Mouse (Mus musculus) forebrain, embryonic 15.5 days (tissue): ENCODE results near the gene Tekt3. TPM values are rescaled to one million over a fixed set of nuclear protein-coding genes. Genes with fewer than 3 reads are reported as not detected.
A peak's percentile ranks its signal among the peaks of the same experiment; 100 is the strongest.

ENCODE experiments used
- ATAC-seq: fragments of 200-750 bp; cut with Nextera tagmentation; replicated peaks from 2 replicates; pipeline ENCODE4 v1.8.0; 2017; ENCODE audit warnings: mild to moderate bottlenecking, moderate TSS enrichment, moderate library complexity
- H3K27ac ChIP-seq: fragments of 300-500 bp; sonication (generic); replicated peaks from 2 replicates; pipeline ENCODE4 v1.5.1; 2015; ENCODE audit warnings: mild to moderate bottlenecking, inconsistent platforms
- H3K27me3 ChIP-seq: fragments of 300-500 bp; sonication (generic); 2 replicates; pipeline ENCODE4 v1.6.1; 2015; ENCODE audit warnings: inconsistent platforms
- H3K36me3 ChIP-seq: fragments of 300-500 bp; sonication (generic); 2 replicates; pipeline ENCODE4 v1.6.1; 2015; ENCODE audit warnings: mild to moderate bottlenecking, inconsistent platforms
- H3K4me1 ChIP-seq: fragments of 300-500 bp; sonication (generic); 2 replicates; pipeline ENCODE4 v1.6.1; 2015; ENCODE audit warnings: inconsistent platforms
- H3K4me2 ChIP-seq: fragments of 300-500 bp; sonication (generic); replicated peaks from 2 replicates; pipeline ENCODE4 v1.6.1; 2015; ENCODE audit warnings: mild to moderate bottlenecking, inconsistent platforms
- H3K4me3 ChIP-seq: fragments of 300-500 bp; sonication (generic); 2 replicates; pipeline ENCODE4 v1.5.1; 2015; ENCODE audit warnings: mild to moderate bottlenecking, inconsistent platforms
- H3K9ac ChIP-seq: fragments of 300-500 bp; sonication (generic); replicated peaks from 2 replicates; pipeline ENCODE4 v1.6.1; 2015; ENCODE audit warnings: mild to moderate bottlenecking, inconsistent platforms
- H3K9me3 ChIP-seq: fragments of 300-500 bp; sonication (generic); 2 replicates; pipeline ENCODE4 v1.6.1; 2016; ENCODE audit warnings: inconsistent platforms
- WGBS: fragments of 180-500 bp; shearing (Covaris S2); methylation state at CpG from one replicate; pipeline ENCODE4 v1.1.7; 2015; ENCODE audit warnings: mixed read lengths; 5-methylcytosine and 5-hydroxymethylcytosine counted together
- polyA plus RNA-seq: library from polyadenylated mRNA; unstranded; fragments of >200 nt; fragmentation: Nextera tagmentation; extraction: Ambion mirVana; gene quantifications from 2 replicates; pipeline ENCODE4 v1.2.1, GENCODE M21; 2015

Tekt3 gene
- not detected in 2 replicates for polyA plus RNA-seq

GRCm38 (mm10) chr11:63061446-63061845 lies at the start of gene Tekt3:
Gene Tekt3 (plus strand): TSS chr11:63061654.
- H3K4me3 ChIP-seq, result no peak within 1 kb of the TSS
- H3K4me2 ChIP-seq, result 0 out of 2 replicates have a peak within 1 kb of the TSS, but pooled peaks have one; percentile 12
- no peaks in the 10 kb centered on the region for H3K27me3 ChIP-seq
- no peak within 1 kb of the TSS for H3K9ac ChIP-seq
- no peaks in the 10 kb centered on the region for H3K36me3 ChIP-seq
- no peaks in the 10 kb centered on the region for H3K4me1 ChIP-seq
- 13% methylated on average over 17 of the region's 17 CpGs for WGBS
- no peaks in the 10 kb centered on the region for H3K9me3 ChIP-seq
- H3K27ac ChIP-seq, result no peak within 1 kb of the TSS
- ATAC-seq, result no peak

GRCm38 (mm10) chr11:63017327-63018082 lies 43.9 kb upstream of the Tekt3 start:
- Histone ChIP-seq H3K27ac (no peak overlapping the region), H3K9ac (no peak overlapping the region), H3K4me3 (no peak overlapping the region), H3K27me3 (no peaks in the 10 kb centered on the region), H3K36me3 (no peaks in the 10 kb centered on the region), H3K9me3 (no peaks in the 10 kb centered on the region), H3K4me1 (peaks cover 19% of the 10 kb centered on the region), H3K4me2 (no peak overlapping the region)
- 0 out of 2 replicates have a peak, but pooled peaks have one; percentile 38 for ATAC-seq
- whole genome bisulfite sequencing, result 54% methylated on average over 6 of the region's 6 CpGs

GRCm38 (mm10) chr11:63018083-63018622 lies 43.3 kb upstream of the Tekt3 start:
- no peak overlapping the region for H3K9ac ChIP-seq
- WGBS, result 79% methylated on average over 6 of the region's 6 CpGs
- no peak overlapping the region for H3K4me3 ChIP-seq
- no peaks in the 10 kb centered on the region for H3K27me3 ChIP-seq
- H3K4me1 ChIP-seq, result peaks cover 19% of the 10 kb centered on the region
- H3K4me2 ChIP-seq, result no peak overlapping the region
- no peaks in the 10 kb centered on the region for H3K36me3 ChIP-seq
- no peak overlapping the region for H3K27ac ChIP-seq
- ATAC-seq, result no peak
- H3K9me3 ChIP-seq, result no peaks in the 10 kb centered on the region

DNA sequence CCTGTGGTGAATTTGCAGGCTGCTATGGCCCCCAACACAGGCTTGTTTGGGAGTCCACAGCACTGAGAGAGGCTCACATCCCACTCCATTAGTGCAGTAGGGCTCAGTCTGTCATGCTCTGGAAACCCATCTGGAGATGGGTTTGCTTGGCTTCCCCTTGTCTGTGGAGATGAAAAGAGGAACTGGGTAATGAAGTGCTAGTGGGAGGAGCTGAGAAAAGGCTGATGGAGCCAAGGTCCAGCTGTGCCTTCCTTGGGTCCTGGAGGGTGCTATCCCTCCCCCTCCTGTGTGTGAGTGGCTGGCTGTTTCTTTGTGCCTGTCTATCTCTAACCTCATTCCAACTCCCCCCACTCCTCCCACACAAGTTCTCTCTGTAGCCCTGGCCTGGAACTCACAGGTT lies 40.8 kb upstream of the Tekt3 start:
- Histone ChIP-seq H3K27ac (no peak overlapping the region), H3K9ac (no peak overlapping the region), H3K4me2 (no peak overlapping the region), H3K4me3 (no peak overlapping the region), H3K36me3 (no peaks in the 10 kb centered on the region), H3K27me3 (no peaks in the 10 kb centered on the region), H3K9me3 (no peaks in the 10 kb centered on the region), H3K4me1 (peaks cover 20% of the 10 kb centered on the region)
- no peak for ATAC-seq

- WGBS, result 83% methylated on average over 5 of the region's 5 CpGs
- no peak for ATAC-seq
- Histone ChIP-seq H3K4me1 (peaks cover 21% of the 10 kb centered on the region), H3K36me3 (no peaks in the 10 kb centered on the region), H3K27ac (no peak overlapping the region), H3K9me3 (no peaks in the 10 kb centered on the region), H3K27me3 (no peaks in the 10 kb centered on the region), H3K4me2 (no peak overlapping the region), H3K4me3 (no peak overlapping the region), H3K9ac (no peak overlapping the region)
Measured at GRCm38 (mm10) chr11:63021141-63021806, 40.2 kb upstream of the Tekt3 start.

- no peak for ATAC-seq
- 84% methylated on average over 5 of the region's 5 CpGs for WGBS
- Histone ChIP-seq H3K36me3 (no peaks in the 10 kb centered on the region), H3K4me1 (peaks cover 9% of the 10 kb centered on the region), H3K4me2 (no peak overlapping the region), H3K9me3 (no peaks in the 10 kb centered on the region), H3K27ac (no peak overlapping the region), H3K4me3 (no peak overlapping the region), H3K9ac (no peak overlapping the region), H3K27me3 (no peaks in the 10 kb centered on the region)
Measured at GRCm38 (mm10) chr11:63023461-63023860, 38.0 kb upstream of the Tekt3 start.

DNA sequence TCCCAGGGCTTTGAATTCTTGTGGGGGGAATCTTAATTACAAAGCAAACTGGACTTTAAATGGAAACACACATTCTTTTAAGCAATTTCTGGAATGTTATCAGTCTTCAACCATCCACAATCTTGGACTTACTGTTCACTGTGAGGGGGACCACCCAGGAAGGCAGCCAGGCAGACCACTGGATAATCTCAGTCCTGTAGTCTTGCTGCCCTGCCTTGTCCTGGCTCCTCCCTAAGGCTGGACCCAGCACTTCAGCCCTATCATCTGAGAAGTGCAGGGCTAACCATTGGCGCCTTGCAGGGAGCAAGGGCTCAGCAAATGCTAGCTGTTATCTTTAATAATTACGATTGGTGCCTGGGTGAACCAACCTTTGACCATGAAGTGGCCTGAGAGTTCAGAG lies 37.3 kb upstream of the Tekt3 start:
- WGBS, result 83% methylated on average over 2 of the region's 2 CpGs
- Histone ChIP-seq H3K9ac (no peak overlapping the region), H3K27ac (no peak overlapping the region), H3K4me3 (no peak overlapping the region), H3K9me3 (no peaks in the 10 kb centered on the region), H3K4me1 (peaks cover 8% of the 10 kb centered on the region; the same call in 1 of the 2 replicates), H3K27me3 (no peaks in the 10 kb centered on the region), H3K36me3 (no peaks in the 10 kb centered on the region), H3K4me2 (no peak overlapping the region)
- ATAC-seq, result no peak

DNA sequence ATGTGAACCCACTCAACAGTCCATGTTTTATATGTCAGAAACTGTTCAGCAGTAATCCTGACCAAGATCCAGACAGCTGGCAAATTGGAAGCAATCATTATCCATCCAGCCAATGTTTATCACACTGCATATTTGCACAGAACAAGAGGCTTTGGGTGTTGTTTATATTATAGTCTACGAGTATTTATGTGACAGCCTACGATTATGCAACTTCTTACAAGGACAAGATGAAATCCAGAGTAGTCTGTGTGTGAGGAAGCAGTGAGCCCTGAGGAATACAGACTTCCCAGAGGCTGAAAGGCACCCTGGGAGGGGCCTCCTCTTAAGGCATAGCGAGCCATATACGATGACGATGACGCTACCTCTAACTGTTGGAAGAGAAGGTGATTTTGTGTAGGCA lies 36.0 kb upstream of the Tekt3 start:
- Histone ChIP-seq H3K27me3 (no peaks in the 10 kb centered on the region), H3K4me2 (no peak overlapping the region), H3K9ac (no peak overlapping the region), H3K36me3 (no peaks in the 10 kb centered on the region), H3K27ac (no peak overlapping the region), H3K4me3 (no peak overlapping the region), H3K9me3 (no peaks in the 10 kb centered on the region), H3K4me1 (peaks cover 7% of the 10 kb centered on the region; the same call in 1 of the 2 replicates)
- peak; percentile 58; the same call in 1 of the 2 replicates for ATAC-seq
- WGBS, result 69% methylated on average over 6 of the region's 6 CpGs

GRCm38 (mm10) chr11:63026651-63027141 lies 34.8 kb upstream of the Tekt3 start:
- H3K4me2 ChIP-seq, result no peak overlapping the region
- H3K9me3 ChIP-seq, result no peaks in the 10 kb centered on the region
- H3K4me3 ChIP-seq, result no peak overlapping the region
- H3K27ac ChIP-seq, result no peak overlapping the region
- WGBS, result 85% methylated on average over 9 of the region's 9 CpGs
- H3K27me3 ChIP-seq, result no peaks in the 10 kb centered on the region
- no peak for ATAC-seq
- H3K4me1 ChIP-seq, result peaks cover 2% of the 10 kb centered on the region; the same call in 1 of the 2 replicates
- no peaks in the 10 kb centered on the region for H3K36me3 ChIP-seq
- no peak overlapping the region for H3K9ac ChIP-seq

GRCm38 (mm10) chr11:63028131-63028530 lies 33.3 kb upstream of the Tekt3 start:
- ATAC-seq, result no peak
- no peaks in the 10 kb centered on the region for H3K27me3 ChIP-seq
- H3K4me2 ChIP-seq, result no peak overlapping the region
- no peak overlapping the region for H3K4me3 ChIP-seq
- no peak overlapping the region for H3K9ac ChIP-seq
- H3K9me3 ChIP-seq, result no peaks in the 10 kb centered on the region
- H3K4me1 ChIP-seq, result peaks cover 2% of the 10 kb centered on the region; the same call in 1 of the 2 replicates
- WGBS, result 96% methylated on average over 3 of the region's 3 CpGs
- H3K36me3 ChIP-seq, result no peaks in the 10 kb centered on the region
- no peak overlapping the region for H3K27ac ChIP-seq

DNA sequence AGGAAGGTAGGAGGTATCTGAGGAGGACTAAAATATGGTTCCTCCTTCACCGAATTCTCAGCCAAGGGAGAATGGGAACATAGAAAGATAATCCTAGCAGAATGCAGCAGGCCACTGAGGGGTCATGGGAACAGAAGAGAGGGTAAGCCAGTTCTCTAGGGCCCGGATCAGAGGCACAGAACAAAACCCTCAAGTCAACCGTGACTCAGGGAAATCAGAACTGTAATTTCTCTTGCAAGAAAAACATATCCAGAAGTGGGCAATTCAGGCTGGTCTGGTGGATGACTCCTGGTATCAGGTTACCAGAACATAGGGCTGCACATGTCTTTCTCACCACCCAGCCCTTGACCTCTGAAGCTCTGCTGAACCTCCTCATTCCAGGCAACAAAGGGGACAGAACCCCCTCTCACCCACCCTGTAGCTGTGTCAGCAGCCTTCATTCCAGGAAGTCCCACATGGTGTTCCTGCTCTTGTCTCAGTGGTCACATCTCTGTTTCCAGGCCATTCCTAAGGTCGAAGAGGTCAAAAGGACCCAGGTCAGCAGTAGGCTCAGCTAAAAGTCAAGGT lies 32.2 kb upstream of the Tekt3 start:
- WGBS, result 76% methylated on average over 4 of the region's 4 CpGs
- Histone ChIP-seq H3K4me3 (no peak overlapping the region), H3K27ac (no peak overlapping the region), H3K9me3 (no peaks in the 10 kb centered on the region), H3K9ac (no peak overlapping the region), H3K4me1 (peaks cover 2% of the 10 kb centered on the region; the same call in 1 of the 2 replicates), H3K4me2 (no peak overlapping the region), H3K36me3 (no peaks in the 10 kb centered on the region), H3K27me3 (no peaks in the 10 kb centered on the region)
- ATAC-seq, result no peak

GRCm38 (mm10) chr11:63029721-63030120 lies 31.7 kb upstream of the Tekt3 start:
- no peak overlapping the region for H3K4me2 ChIP-seq
- 96% methylated on average over 6 of the region's 6 CpGs for WGBS

More at GRCm38 (mm10) chr11:63029721-63030120, 31.7 kb upstream of the Tekt3 start:
- Histone ChIP-seq H3K4me1 (peaks cover 2% of the 10 kb centered on the region; the same call in 1 of the 2 replicates), H3K4me3 (no peak overlapping the region), H3K27me3 (no peaks in the 10 kb centered on the region), H3K36me3 (no peaks in the 10 kb centered on the region), H3K9me3 (no peaks in the 10 kb centered on the region), H3K27ac (no peak overlapping the region), H3K9ac (no peak overlapping the region)
- ATAC-seq, result no peak
